In the genomic region with DNA sequence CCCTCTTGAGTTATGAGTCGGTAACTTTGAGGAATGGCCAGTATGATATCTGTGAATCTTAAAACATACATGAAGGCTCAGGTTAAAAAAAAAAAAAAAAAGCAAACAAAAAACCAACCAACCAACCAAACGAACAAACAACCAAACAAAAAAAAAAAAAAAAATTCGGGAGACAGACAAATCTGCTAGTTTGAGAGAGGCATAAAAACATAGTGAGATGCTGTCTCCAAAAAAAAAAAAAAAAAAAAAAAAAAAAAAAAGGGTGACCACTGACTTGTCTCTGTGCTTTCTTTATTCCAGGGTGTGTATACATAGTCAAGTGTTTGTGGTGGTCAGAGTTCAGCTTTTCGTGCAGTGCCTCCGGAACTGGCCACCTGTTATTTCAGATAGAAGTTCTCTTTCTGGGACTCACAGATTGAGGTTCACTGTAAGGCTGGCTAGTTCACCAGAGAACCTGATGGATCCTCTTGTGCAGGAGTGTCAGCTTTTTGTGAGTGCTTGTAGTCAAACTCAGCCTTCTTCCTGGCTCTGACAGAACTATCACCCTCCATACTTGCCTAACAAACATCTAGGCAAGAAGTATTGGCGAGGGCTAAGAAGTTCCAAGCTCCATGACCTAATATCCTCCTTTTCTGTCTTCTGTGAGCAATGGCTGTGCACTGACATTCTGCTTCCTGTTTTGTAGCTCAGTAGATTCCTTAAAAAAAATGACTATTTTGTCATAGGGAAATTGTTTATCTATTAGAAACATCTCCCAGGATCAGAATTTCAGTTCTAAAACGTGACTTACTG, we compare ENCODE assay signal across 20 mouse cellular contexts.
DNase-seq lines count a peak whose midpoint lies in the region; ATAC-seq and TF ChIP-seq lines count a peak whose summit lies in the region.
"Had no signal": no experiment of that assay in that cellular context is flagged by ENCODE, and none has a peak within 500 bp of the region (broad histone marks: within the 10 kb centered on the region; RNA-seq: fewer than 3 reads in every experiment).

No protein-coding gene starts in this region.

- no peak for TF ChIP-seq CTCF in lung, embryonic 14.5 days (IDR thresholded peaks at IDR 0.05; ENCODE audit: low read depth)

- 72% methylated on average over 7 of the region's 7 CpGs for WGBS in heart, embryonic 15.5 days
- WGBS in lung, embryonic 14.5 days: 63% methylated on average over 7 of the region's 7 CpGs

- no peak overlapping the region for H3K9ac ChIP-seq in heart, embryonic 15.5 days
- no peak overlapping the region for H3K9ac ChIP-seq in lung, embryonic 14.5 days
- H3K9ac ChIP-seq: embryonic facial prominence, embryonic 15.5 days; forebrain, postnatal 0 days; limb, embryonic 15.5 days; liver, postnatal 0 days; midbrain, embryonic 12.5 days; neural tube, embryonic 12.5 days had no signal

- no peak overlapping the region for H3K4me2 ChIP-seq in heart, embryonic 15.5 days
- no peak overlapping the region for H3K4me2 ChIP-seq in lung, embryonic 14.5 days
- H3K4me2 ChIP-seq: embryonic facial prominence, embryonic 15.5 days; limb, embryonic 15.5 days; midbrain, embryonic 12.5 days; neural tube, embryonic 12.5 days had no signal

- DNase-seq in heart, postnatal 36 days: no peak
- DNase-seq in lung, embryonic 14.5 days: no peak
- DNase-seq in lung, postnatal 14 days: no peak
- DNase-seq in cerebellum, postnatal 14 days: no peak
- DNase-seq in right cerebral cortex, adult 2 months (ENCODE audit: low spot score in 2 of 2): no peak
- DNase-seq: adrenal gland, postnatal 14 days; cerebellum, adult 11-12 months; cerebellum, postnatal 36 days; forebrain, postnatal 0 days; liver, postnatal 0 days; lung, postnatal 4 days; right cerebral cortex, adult 18-20 months; thymus, postnatal 25 days had no signal

- H3K9me3 ChIP-seq in heart, embryonic 15.5 days (replicated peaks): no peaks in the 10 kb centered on the region
- no peaks in the 10 kb centered on the region for H3K9me3 ChIP-seq in lung, embryonic 14.5 days (ENCODE audit: low read depth, low read length)
- H3K9me3 ChIP-seq: embryonic facial prominence, embryonic 15.5 days; limb, embryonic 15.5 days; midbrain, embryonic 12.5 days; neural tube, embryonic 12.5 days had no signal

- H3K4me1 ChIP-seq in heart, embryonic 15.5 days (replicated peaks): peaks cover 16% of the 10 kb centered on the region
- H3K4me1 ChIP-seq in lung, embryonic 14.5 days (ENCODE audit: insufficient read depth): no peaks in the 10 kb centered on the region
- H3K4me1 ChIP-seq: embryonic facial prominence, embryonic 15.5 days; limb, embryonic 15.5 days had no signal

- H3K4me3 ChIP-seq in heart, embryonic 15.5 days: no peak overlapping the region
- no peak overlapping the region for H3K4me3 ChIP-seq in lung, embryonic 14.5 days (ENCODE audit: low read depth, low read length)
- H3K4me3 ChIP-seq: embryonic facial prominence, embryonic 15.5 days; limb, embryonic 15.5 days; midbrain, embryonic 12.5 days; neural tube, embryonic 12.5 days had no signal

- intact Hi-C loops in heart, postnatal 36 days (cut with DNase I): loop anchor here (5.0 kb wide), 1 partner anchor 98 kb away; no protein-coding TSS in a partner anchor

- H3K27ac ChIP-seq in heart, embryonic 15.5 days: 0 out of 2 replicates have a peak overlapping the region, but pooled peaks have one; percentile 10
- H3K27ac ChIP-seq in lung, embryonic 14.5 days (ENCODE audit: low read depth): 0 out of 2 replicates have a peak overlapping the region, but pooled peaks have one; percentile 36
- H3K27ac ChIP-seq: embryonic facial prominence, embryonic 15.5 days; limb, embryonic 15.5 days; midbrain, embryonic 12.5 days; neural tube, embryonic 12.5 days had no signal

- no peaks in the 10 kb centered on the region for H3K36me3 ChIP-seq in heart, embryonic 15.5 days
- no peaks in the 10 kb centered on the region for H3K36me3 ChIP-seq in lung, embryonic 14.5 days (ENCODE audit: insufficient read depth)
- H3K36me3 ChIP-seq: embryonic facial prominence, embryonic 15.5 days had no signal

- no peak for ATAC-seq in heart, embryonic 15.5 days (replicated peaks; ENCODE audit: insufficient number of reproducible peaks, insufficient read depth, low FRiP score, low read depth)
- no peak for ATAC-seq in lung, embryonic 14.5 days (ENCODE audit: insufficient read depth)
- peak; percentile 57 for ATAC-seq in granulocyte monocyte progenitor cell, adult 5-6 weeks (replicated peaks; ENCODE audit: poor library complexity, severe bottlenecking)
- ATAC-seq: forebrain, postnatal 0 days; liver, postnatal 0 days; Patski had no signal

- H3K27me3 ChIP-seq in heart, embryonic 15.5 days: no peaks in the 10 kb centered on the region
- no peaks in the 10 kb centered on the region for H3K27me3 ChIP-seq in lung, embryonic 14.5 days (ENCODE audit: insufficient read depth, low read length)
- H3K27me3 ChIP-seq: embryonic facial prominence, embryonic 15.5 days; limb, embryonic 15.5 days; midbrain, embryonic 12.5 days; neural tube, embryonic 12.5 days; Patski had no signal
